Mouse (Mus musculus) thymus, adult 2 months (tissue): Measurements from ENCODE around the gene Flnb.

ENCODE experiments used
- CTCF ChIP-seq: fragments of 200-500 bp; IDR thresholded peaks from 2 replicates; pipeline ENCODE4 v1.5.1; 2012; ENCODE audit warnings: mild to moderate bottlenecking, control low read depth, low read length, moderate library complexity, borderline replicate concordance; ENCODE audit not compliant: control insufficient read depth, poor library complexity, insufficient read depth; ENCODE audit errors: extremely low read depth
- POLR2A ChIP-seq: fragments of 200-500 bp; IDR thresholded peaks from 2 replicates; pipeline ENCODE4 v1.6.1; 2012; ENCODE audit warnings: mild to moderate bottlenecking, low read length, control low read depth, moderate library complexity; ENCODE audit not compliant: control insufficient read depth, poor library complexity, insufficient read depth; ENCODE audit errors: extremely low read depth

DNA sequence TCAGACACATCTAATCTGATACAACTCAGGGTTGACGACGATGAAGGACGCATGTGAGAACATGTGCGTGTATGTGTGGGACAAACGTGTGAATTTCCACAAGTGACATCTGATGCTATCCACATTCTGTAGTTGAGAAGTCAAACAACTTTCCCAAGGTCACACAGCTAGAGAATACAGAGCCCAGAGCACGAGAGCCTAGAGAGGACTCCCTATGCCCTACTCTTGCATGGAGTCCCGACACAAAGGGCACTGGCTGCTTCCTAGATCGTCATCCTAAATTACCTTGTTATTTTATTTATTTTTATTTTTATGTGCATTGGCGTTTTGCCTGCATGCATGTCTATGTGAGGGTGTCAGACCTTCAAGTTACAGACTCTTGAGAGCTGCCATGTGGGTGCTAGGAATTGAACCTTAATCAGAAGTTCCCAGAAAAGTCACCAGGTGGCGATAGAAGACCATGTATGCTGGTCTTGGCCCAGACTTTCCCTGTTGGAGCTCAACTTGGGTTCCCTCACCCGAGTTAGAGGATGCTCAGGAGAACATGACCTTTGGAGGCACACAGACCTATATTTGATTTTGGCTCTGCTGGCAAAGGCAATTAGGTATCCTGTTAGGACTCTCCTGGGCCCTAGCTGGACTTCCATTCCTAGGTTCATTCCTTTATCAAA, 146.6 kb downstream of the Flnb start:
- TF ChIP-seq POLR2A: no peak
- TF ChIP-seq CTCF: no peak
